Mouse (Mus musculus) lung, postnatal 0 days (tissue): ENCODE measurements around the gene Gm6217. TPM values are rescaled to one million over a fixed set of nuclear protein-coding genes. Genes with fewer than 3 reads are reported as not detected.

Experiments
- ATAC-seq: fragments of 200-750 bp; cut with Nextera tagmentation; 2 replicates; pipeline ENCODE4 v1.8.0; 2017; ENCODE audit warnings: moderate library complexity
- DNase-seq: peaks from one replicate; pipeline ENCODE4 v3.0.0-alpha.2; 2016; ENCODE audit warnings: low spot score
- H3K27ac ChIP-seq: fragments of 300-500 bp; sonication (generic); 2 replicates; pipeline ENCODE4 v1.5.1; 2014; ENCODE audit warnings: antibody characterized with exemption, mild to moderate bottlenecking, low read length, mixed read lengths
- H3K27me3 ChIP-seq: fragments of 300-500 bp; sonication (generic); replicated peaks from 2 replicates; pipeline ENCODE4 v1.6.1; 2014; ENCODE audit warnings: low read length, mixed read lengths; ENCODE audit not compliant: insufficient read depth
- H3K36me3 ChIP-seq: fragments of 300-500 bp; sonication (generic); 2 replicates; pipeline ENCODE4 v1.6.1; 2014; ENCODE audit warnings: low read length, mixed read lengths; ENCODE audit not compliant: insufficient read depth
- H3K4me1 ChIP-seq: fragments of 300-500 bp; sonication (generic); 2 replicates; pipeline ENCODE4 v1.6.1; 2014; ENCODE audit warnings: antibody characterized with exemption, low read depth, low read length, mixed read lengths; ENCODE audit not compliant: insufficient read depth
- H3K4me2 ChIP-seq: fragments of 300-500 bp; sonication (generic); replicated peaks from 2 replicates; pipeline ENCODE4 v1.6.1; 2014; ENCODE audit warnings: low read depth, mild to moderate bottlenecking, low read length, moderate library complexity, mixed read lengths
- H3K4me3 ChIP-seq: fragments of 300-500 bp; sonication (generic); 2 replicates; pipeline ENCODE4 v1.5.1; 2014; ENCODE audit warnings: low read depth, low read length
- H3K9ac ChIP-seq: fragments of 300-500 bp; sonication (generic); replicated peaks from 2 replicates; pipeline ENCODE4 v1.6.1; 2014; ENCODE audit warnings: low read depth, mild to moderate bottlenecking
- H3K9me3 ChIP-seq: fragments of 300-500 bp; sonication (generic); 2 replicates; pipeline ENCODE4 v1.6.1; 2016; ENCODE audit warnings: low read length, mixed read lengths
- CTCF ChIP-seq: IDR thresholded peaks from 2 replicates; pipeline ENCODE4 v1.5.1; 2016; ENCODE audit warnings: antibody characterized with exemption, mild to moderate bottlenecking
- EP300 ChIP-seq: IDR thresholded peaks from 2 replicates; pipeline ENCODE4 v1.6.1; 2016; ENCODE audit warnings: antibody characterized with exemption, mild to moderate bottlenecking, control low read depth
- WGBS: fragments of 180-500 bp; shearing (Covaris S2); extraction: QIAGEN DNeasy Blood & Tissue Kit; methylation state at CpG from one replicate; pipeline ENCODE4 v1.1.7; 2014; 5-methylcytosine and 5-hydroxymethylcytosine counted together
- polyA plus RNA-seq: library from polyadenylated mRNA; unstranded; fragments of >200 nt; fragmentation: Nextera tagmentation; extraction: Ambion mirVana; gene quantifications from 2 replicates; pipeline ENCODE4 v1.2.1, GENCODE M21; 2015

Gm6217 gene
- polyA plus RNA-seq, 1 experiment from 2014 or later = not detected

- H3K9ac ChIP-seq = no peak overlapping the region
- WGBS = 96% methylated on average over 1 of the region's 1 CpGs
- H3K4me1 ChIP-seq = no peaks in the 10 kb centered on the region
- no peak overlapping the region for H3K4me2 ChIP-seq
- TF ChIP-seq CTCF = no peak
- no peak for TF ChIP-seq EP300
- no peaks in the 10 kb centered on the region for H3K9me3 ChIP-seq
- no peaks in the 10 kb centered on the region for H3K27me3 ChIP-seq
- no peak overlapping the region for H3K4me3 ChIP-seq
- DNase-seq = no peak
- no peak overlapping the region for H3K27ac ChIP-seq
- peaks cover 10% of the 10 kb centered on the region; the same call in 1 of the 2 replicates for H3K36me3 ChIP-seq
- ATAC-seq = no peak
Observed at GRCm38 (mm10) chr1:82900567-82900966, 30.6 kb downstream of the Gm6217 start.

DNA sequence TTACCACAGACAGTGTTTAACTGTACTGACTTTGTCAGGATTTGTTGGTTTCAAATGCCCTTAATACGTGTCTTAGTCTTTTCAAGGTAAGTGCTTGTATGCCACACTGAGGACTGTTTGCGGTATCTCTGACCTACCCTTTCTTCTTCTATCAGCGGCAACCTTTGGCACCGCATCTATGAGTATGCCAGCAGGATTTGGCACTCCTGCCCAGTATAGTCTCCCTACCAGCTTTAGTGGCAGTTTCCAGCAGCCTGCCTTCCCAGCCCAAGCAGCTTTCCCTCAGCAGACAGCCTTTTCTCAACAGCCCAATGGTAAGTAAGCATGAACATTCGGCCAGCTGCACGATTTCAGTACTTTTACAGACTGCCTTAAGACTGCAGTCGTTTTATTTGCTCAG is 37.9 kb downstream of the Gm6217 start:
- Histone ChIP-seq H3K36me3 (peaks cover 7% of the 10 kb centered on the region; the same call in 1 of the 2 replicates), H3K9me3 (no peaks in the 10 kb centered on the region), H3K27ac (no peak overlapping the region), H3K4me2 (no peak overlapping the region), H3K4me3 (no peak overlapping the region), H3K9ac (no peak overlapping the region), H3K4me1 (no peaks in the 10 kb centered on the region), H3K27me3 (no peaks in the 10 kb centered on the region)
- DNase-seq = no peak
- 91% methylated on average over 7 of the region's 7 CpGs for WGBS
- TF ChIP-seq CTCF = no peak
- no peak for TF ChIP-seq EP300
- no peak for ATAC-seq

Other genes with a start within 250 kb of the Gm6217 start
- 170 and 180 TPM in 2 replicates for gene Mff, start 206.5 kb downstream of the Gm6217 start, polyA plus RNA-seq
- 0.07 TPM in 1 of 2 replicates, not detected in the other for gene Tm4sf20, start 162.9 kb downstream of the Gm6217 start, polyA plus RNA-seq
- gene Gm47791, start 160.2 kb downstream of the Gm6217 start, polyA plus RNA-seq = not detected in 2 replicates
- 28.3 and 34.8 TPM in 2 replicates for gene Agfg1, start 91.9 kb downstream of the Gm6217 start, polyA plus RNA-seq
- gene A030005L19Rik, start 18.1 kb downstream of the Gm6217 start, polyA plus RNA-seq = not detected in 2 replicates
- not detected in 2 replicates for gene A030014E15Rik, start 6.5 kb downstream of the Gm6217 start, polyA plus RNA-seq
- not detected in 2 replicates for gene A030003K21Rik, start 12.0 kb upstream of the Gm6217 start, polyA plus RNA-seq
- not detected in 2 replicates for gene Gm7544, start 24.6 kb upstream of the Gm6217 start, polyA plus RNA-seq
- not detected in 2 replicates for gene Gm47955, start 28.9 kb upstream of the Gm6217 start, polyA plus RNA-seq
- gene Gm47959, start 69.1 kb upstream of the Gm6217 start, polyA plus RNA-seq = not detected in 2 replicates
- 2.1 and 2.5 TPM in 2 replicates for gene Slc19a3, start 107.0 kb upstream of the Gm6217 start, polyA plus RNA-seq
- gene Krtap28-10, start 111.1 kb upstream of the Gm6217 start, polyA plus RNA-seq = not detected in 2 replicates
- 0.45 and 1.0 TPM in 2 replicates for gene Gm47969, start 113.5 kb upstream of the Gm6217 start, polyA plus RNA-seq
- gene A030005K14Rik, start 128.0 kb upstream of the Gm6217 start, polyA plus RNA-seq = not detected in 2 replicates
- 0.16 TPM in 1 of 2 replicates, not detected in the other for gene Krtap28-13, start 129.5 kb upstream of the Gm6217 start, polyA plus RNA-seq
- gene Ccl20, start 185.4 kb upstream of the Gm6217 start, polyA plus RNA-seq = 0.37 and 41.3 TPM in 2 replicates
- gene Daw1, start 228.4 kb upstream of the Gm6217 start, polyA plus RNA-seq = 1.1 and 2.3 TPM in 2 replicates